Comparison of ENCODE assay signal across 8 mouse cellular contexts in genomic region chr10:59970450-59971062, GRCm38 (mm10). TPM values are rescaled to one million over a fixed set of nuclear protein-coding genes. Genes with fewer than 3 reads are reported as not detected.
A peak's percentile ranks its signal among the peaks of the same experiment; 100 is the strongest.
DNase-seq lines count a peak whose midpoint lies in the region; ATAC-seq and TF ChIP-seq lines count a peak whose summit lies in the region.

No protein-coding gene starts in this region.

- peaks cover 12% of the 10 kb centered on the region; the same call in 1 of the 2 replicates for H3K4me1 ChIP-seq in forebrain, embryonic 11.5 days (replicated peaks; ENCODE audit: control insufficient read depth, insufficient read depth, low read length)
- peaks cover 43% of the 10 kb centered on the region for H3K4me1 ChIP-seq in intestine, embryonic 16.5 days (ENCODE audit: control insufficient read depth, insufficient read depth, low read length)
- peaks cover 31% of the 10 kb centered on the region for H3K4me1 ChIP-seq in neural tube, embryonic 12.5 days

- peak overlapping the region; percentile 58 for H3K4me3 ChIP-seq in layer of hippocampus, adult 2 months
- peak overlapping the region; percentile 46 for H3K4me3 ChIP-seq in forebrain, embryonic 11.5 days (ENCODE audit: low read depth, low read length)
- peak overlapping the region; percentile 57 for H3K4me3 ChIP-seq in intestine, embryonic 16.5 days (ENCODE audit: low read length)
- peak overlapping the region; percentile 44; the same call in 1 of the 2 replicates for H3K4me3 ChIP-seq in neural tube, embryonic 12.5 days

- no peak for DNase-seq in layer of hippocampus, adult 2 months (ENCODE audit: low spot score in 2 of 2)
- no peak for DNase-seq in layer of hippocampus, postnatal 36 days
- DNase-seq in forebrain, embryonic 11.5 days (ENCODE audit: low spot score): no peak
- DNase-seq in right cerebral cortex, postnatal 10 days (ENCODE audit: low spot score in 2 of 2): no peak
- no peak for DNase-seq in layer of hippocampus, adult 9-11 months

- no peak for ATAC-seq in forebrain, embryonic 11.5 days (replicated peaks; ENCODE audit: low FRiP score)
- ATAC-seq in intestine, embryonic 16.5 days: no peak
- ATAC-seq in neural tube, embryonic 12.5 days (ENCODE audit: low FRiP score, low read depth): peak; percentile 8; the same call in 1 of the 2 replicates
- ATAC-seq in CD4-positive, CD25-positive, alpha-beta regulatory T cell, adult 4 months: no peak

- H3K9ac ChIP-seq in forebrain, embryonic 11.5 days (ENCODE audit: low read length): peak overlapping the region; percentile 91
- peak overlapping the region; percentile 83 for H3K9ac ChIP-seq in intestine, embryonic 16.5 days (ENCODE audit: low read depth, low read length)
- peak overlapping the region; percentile 69; the same call in 1 of the 2 replicates for H3K9ac ChIP-seq in neural tube, embryonic 12.5 days

- no peaks in the 10 kb centered on the region for H3K36me3 ChIP-seq in forebrain, embryonic 11.5 days (ENCODE audit: control insufficient read depth, insufficient read depth, low read length)
- no peaks in the 10 kb centered on the region for H3K36me3 ChIP-seq in intestine, embryonic 16.5 days (ENCODE audit: control insufficient read depth, insufficient read depth, low read length)
- no peaks in the 10 kb centered on the region for H3K36me3 ChIP-seq in neural tube, embryonic 12.5 days

- H3K27ac ChIP-seq in layer of hippocampus, adult 2 months: peak overlapping the region; percentile 99
- H3K27ac ChIP-seq in forebrain, embryonic 11.5 days (ENCODE audit: low read depth, low read length): peak overlapping the region; percentile 79; the same call in 1 of the 2 replicates
- peak overlapping the region; percentile 92 for H3K27ac ChIP-seq in intestine, embryonic 16.5 days (ENCODE audit: low read length)
- no peak overlapping the region for H3K27ac ChIP-seq in neural tube, embryonic 12.5 days

- 27% methylated on average over 6 of the region's 6 CpGs for WGBS in forebrain, embryonic 11.5 days
- WGBS in intestine, embryonic 16.5 days: 28% methylated on average over 6 of the region's 6 CpGs
- 26% methylated on average over 6 of the region's 6 CpGs for WGBS in neural tube, embryonic 12.5 days

- peak overlapping the region; percentile 85 for H3K4me2 ChIP-seq in forebrain, embryonic 11.5 days (ENCODE audit: low read depth, low read length, severe bottlenecking)
- peak overlapping the region; percentile 88 for H3K4me2 ChIP-seq in intestine, embryonic 16.5 days (ENCODE audit: low read depth, low read length)
- peak overlapping the region; percentile 71 for H3K4me2 ChIP-seq in neural tube, embryonic 12.5 days (replicated peaks)

- no peak for TF ChIP-seq CTCF in layer of hippocampus, adult 2 months (conservative IDR thresholded peaks at IDR 0.05)

- H3K9me3 ChIP-seq in forebrain, embryonic 11.5 days (ENCODE audit: control insufficient read depth, low read length): no peaks in the 10 kb centered on the region
- H3K9me3 ChIP-seq in intestine, embryonic 16.5 days (ENCODE audit: control insufficient read depth, low read length): no peaks in the 10 kb centered on the region
- H3K9me3 ChIP-seq in neural tube, embryonic 12.5 days: no peaks in the 10 kb centered on the region

- H3K27me3 ChIP-seq in forebrain, embryonic 11.5 days (ENCODE audit: control insufficient read depth, insufficient read depth, low read length): no peaks in the 10 kb centered on the region
- no peaks in the 10 kb centered on the region for H3K27me3 ChIP-seq in intestine, embryonic 16.5 days (replicated peaks; ENCODE audit: control insufficient read depth, insufficient read depth, low read length)
- H3K27me3 ChIP-seq in neural tube, embryonic 12.5 days (replicated peaks): no peaks in the 10 kb centered on the region; the same call in 1 of the 2 replicates

RNA-seq across cellular contexts. Expression of gene Ddit4, which starts 18.9 kb away (rescaled TPM):
- total RNA-seq in layer of hippocampus, adult 2 months (2021): 10 to 100 TPM; 63.6 to 66.7 TPM
- 10 to 100 TPM; 89.5 to 96.2 TPM for total RNA-seq in layer of hippocampus, postnatal 36 days (2021)
- 7.4 and 9.5 TPM in 2 replicates for polyA plus RNA-seq in forebrain, embryonic 11.5 days (2014; fragmentation: Nextera tagmentation; extraction: Ambion mirVana)
- polyA plus RNA-seq in intestine, embryonic 16.5 days (2015; fragmentation: Nextera tagmentation; extraction: Ambion mirVana): 28.6 and 33.1 TPM in 2 replicates
- polyA plus RNA-seq in neural tube, embryonic 12.5 days (2016; fragmentation: Nextera tagmentation; extraction: Ambion mirVana): 75.7 and 78.9 TPM in 2 replicates
- polyA plus RNA-seq in CD4-positive, CD25-positive, alpha-beta regulatory T cell, adult 4 months (2017; shearing (Covaris generic)): 10 to 100 TPM; 16.6 to 32.8 TPM

RNA-seq across cellular contexts. Expression of gene Ascc1, which starts 32.0 kb away (rescaled TPM):
- total RNA-seq in layer of hippocampus, adult 2 months (2021): 10 to 100 TPM; 15.3 to 17.2 TPM
- total RNA-seq in layer of hippocampus, postnatal 36 days (2021): 10 to 100 TPM; 14.3 to 18.1 TPM
- polyA plus RNA-seq in forebrain, embryonic 11.5 days (2014; fragmentation: Nextera tagmentation; extraction: Ambion mirVana): 35.8 and 38.4 TPM in 2 replicates
- 47.2 and 47.3 TPM in 2 replicates for polyA plus RNA-seq in intestine, embryonic 16.5 days (2015; fragmentation: Nextera tagmentation; extraction: Ambion mirVana)
- polyA plus RNA-seq in neural tube, embryonic 12.5 days (2016; fragmentation: Nextera tagmentation; extraction: Ambion mirVana): 36.8 and 37.0 TPM in 2 replicates
- polyA plus RNA-seq in CD4-positive, CD25-positive, alpha-beta regulatory T cell, adult 4 months (2017; shearing (Covaris generic)): 10 to 100 TPM; 57.8 to 61.3 TPM

RNA-seq across cellular contexts. Expression of gene Anapc16, which starts 32.4 kb away (rescaled TPM):
- total RNA-seq in layer of hippocampus, adult 2 months (2021): 10 to 100 TPM; 64.8 to 71.4 TPM
- 10 to 100 TPM; 69.8 to 71.1 TPM for total RNA-seq in layer of hippocampus, postnatal 36 days (2021)
- 94.6 and 99.4 TPM in 2 replicates for polyA plus RNA-seq in forebrain, embryonic 11.5 days (2014; fragmentation: Nextera tagmentation; extraction: Ambion mirVana)
- polyA plus RNA-seq in intestine, embryonic 16.5 days (2015; fragmentation: Nextera tagmentation; extraction: Ambion mirVana): 94.0 and 97.8 TPM in 2 replicates
- 116 and 122 TPM in 2 replicates for polyA plus RNA-seq in neural tube, embryonic 12.5 days (2016; fragmentation: Nextera tagmentation; extraction: Ambion mirVana)
- polyA plus RNA-seq in CD4-positive, CD25-positive, alpha-beta regulatory T cell, adult 4 months (2017; shearing (Covaris generic)): 100 to 1,000 TPM in 1 of 2 experiments, 10 to 100 TPM in 1; 82.2 to 102 TPM
